Comparison of ENCODE assay signal across 20 mouse cellular contexts in genomic region chr7:62407803-62408202, GRCm38 (mm10). TPM values are rescaled to one million over a fixed set of nuclear protein-coding genes. Genes with fewer than 3 reads are reported as not detected.
"Had no signal": no experiment of that assay in that cellular context is flagged by ENCODE, and none has a peak within 500 bp of the region (broad histone marks: within the 10 kb centered on the region; RNA-seq: fewer than 3 reads in every experiment).

No protein-coding gene starts in this region.

- H3K4me3 ChIP-seq: limb, embryonic 12.5 days; limb, embryonic 15.5 days had no signal

- H3K9me3 ChIP-seq: limb, embryonic 15.5 days had no signal

- H3K36me3 ChIP-seq: limb, embryonic 12.5 days; limb, embryonic 15.5 days had no signal

- H3K27ac ChIP-seq: limb, embryonic 12.5 days; limb, embryonic 15.5 days; liver, embryonic 14.5 days; macrophage had no signal

- ATAC-seq: liver, postnatal 0 days; lung, postnatal 0 days had no signal

- DNase-seq: kidney, adult 18-20 months; kidney, adult 9 months; kidney, postnatal 14 days; kidney, postnatal 4 days; left cerebral cortex, postnatal 4 days; liver, postnatal 0 days; lung, embryonic 14.5 days; thymus, adult 18-20 months; thymus, postnatal 36 days had no signal

- H3K27me3 ChIP-seq: limb, embryonic 12.5 days; limb, embryonic 15.5 days had no signal

- H3K9ac ChIP-seq: limb, embryonic 12.5 days; limb, embryonic 15.5 days; liver, embryonic 14.5 days; liver, postnatal 0 days; lung, embryonic 14.5 days had no signal

- H3K4me1 ChIP-seq: limb, embryonic 12.5 days; limb, embryonic 15.5 days had no signal

- H3K4me2 ChIP-seq: limb, embryonic 15.5 days; liver, embryonic 11.5 days had no signal

RNA-seq across cellular contexts. Expression of gene Mkrn3, which starts 12.1 kb away (rescaled TPM):
- total RNA-seq: megakaryocyte, adult 5-6 weeks had no signal

RNA-seq across cellular contexts. Expression of gene Magel2, which starts 31.0 kb away (rescaled TPM):
- total RNA-seq: megakaryocyte, adult 5-6 weeks had no signal
- polyA plus RNA-seq: liver, postnatal 0 days; macrophage; small intestine, adult 2 months; spleen, adult 2 months; testis, adult 2 months; urinary bladder, adult 2 months had no signal
